8 mouse cellular contexts compared by ENCODE assay signal in genomic region chr7:143748041-143748868, GRCm38 (mm10). TPM values are rescaled to one million over a fixed set of nuclear protein-coding genes. Genes with fewer than 3 reads are reported as not detected.
DNase-seq lines count a peak whose midpoint lies in the region; ATAC-seq and TF ChIP-seq lines count a peak whose summit lies in the region.

No protein-coding gene starts in this region.

- H3K27me3 ChIP-seq in forebrain, embryonic 13.5 days = peaks cover 5% of the 10 kb centered on the region; the same call in 1 of the 2 replicates
- 0 out of 2 replicates have a peak, but pooled peaks cover 3% of the 10 kb centered on the region for H3K27me3 ChIP-seq in liver, postnatal 0 days (ENCODE audit: insufficient read depth, low read length)

- TF ChIP-seq CTCF in liver, postnatal 0 days (IDR thresholded peaks at IDR 0.05; ENCODE audit: low read depth) = peak; percentile 88

- ATAC-seq in CD4-positive, CD25-positive, alpha-beta regulatory T cell, adult 4 months = peak; percentile 98
- peak; percentile 93 for ATAC-seq in forebrain, embryonic 13.5 days
- peak; percentile 63 for ATAC-seq in liver, postnatal 0 days
- ATAC-seq in neutrophil, adult 5-6 weeks (ENCODE audit: extremely low read depth, insufficient number of reproducible peaks, low FRiP score, poor library complexity, severe bottlenecking) = peak; percentile 71; the same call in 1 of the 2 replicates

- H3K27ac ChIP-seq in forebrain, embryonic 13.5 days = peak overlapping the region; percentile 61
- no peak overlapping the region for H3K27ac ChIP-seq in liver, postnatal 0 days (ENCODE audit: low read depth)

- no peak overlapping the region; the same call in 1 of the 2 replicates for H3K4me3 ChIP-seq in forebrain, embryonic 13.5 days
- H3K4me3 ChIP-seq in liver, postnatal 0 days (ENCODE audit: low read depth, low read length) = no peak overlapping the region

- DNase-seq in c-Kit-positive CD71-positive TER-119-negative erythroid progenitor cells, embryonic 14.5 days (ENCODE audit: low read depth) = peak; percentile 46
- peak; percentile 93 to 96 for DNase-seq in heart, postnatal 10 days
- peak; percentile 95 to 96 for DNase-seq in kidney, postnatal 4 days
- DNase-seq in liver, postnatal 0 days = peak; percentile 86
- peak; percentile 73 for DNase-seq in testis, postnatal 14 days (ENCODE audit: low spot score)

- peaks cover 14% of the 10 kb centered on the region for H3K4me1 ChIP-seq in forebrain, embryonic 13.5 days
- 0 out of 2 replicates have a peak, but pooled peaks cover 3% of the 10 kb centered on the region for H3K4me1 ChIP-seq in liver, postnatal 0 days (ENCODE audit: insufficient read depth)

- WGBS in forebrain, embryonic 13.5 days = 3% methylated on average over 16 of the region's 16 CpGs
- 8% methylated on average over 15 of the region's 16 CpGs for WGBS in liver, postnatal 0 days (ENCODE audit: insufficient replicate concordance)

- no peaks in the 10 kb centered on the region for H3K9me3 ChIP-seq in forebrain, embryonic 13.5 days (replicated peaks)
- no peaks in the 10 kb centered on the region for H3K9me3 ChIP-seq in liver, postnatal 0 days (ENCODE audit: low read length)

- no peak for TF ChIP-seq EP300 in liver, postnatal 0 days (IDR thresholded peaks at IDR 0.05; ENCODE audit: low read depth)

- intact Hi-C loops in heart, postnatal 10 days (cut with DNase I) = loop anchor here (1.0 to 2.0 kb wide), 2 partner anchors 42 to 163 kb away; no protein-coding TSS in a partner anchor

- no peaks in the 10 kb centered on the region for H3K36me3 ChIP-seq in forebrain, embryonic 13.5 days (ENCODE audit: poor library complexity, severe bottlenecking)
- no peaks in the 10 kb centered on the region for H3K36me3 ChIP-seq in liver, postnatal 0 days (replicated peaks; ENCODE audit: insufficient read depth, low read length)

- H3K4me2 ChIP-seq in forebrain, embryonic 13.5 days = peak overlapping the region; percentile 46
- no peak overlapping the region for H3K4me2 ChIP-seq in liver, postnatal 0 days (ENCODE audit: low read depth, low read length)

- peak overlapping the region; percentile 51 for H3K9ac ChIP-seq in forebrain, embryonic 13.5 days
- no peak overlapping the region for H3K9ac ChIP-seq in liver, postnatal 0 days (replicated peaks)

RNA-seq across cellular contexts. Expression of gene Osbpl5, which starts 8.5 kb away (rescaled TPM):
- 10 to 100 TPM; 17.2 to 31.0 TPM for polyA plus RNA-seq in CD4-positive, CD25-positive, alpha-beta regulatory T cell, adult 4 months (2017; shearing (Covaris generic))
- 21.6 and 22.6 TPM in 2 replicates for polyA plus RNA-seq in forebrain, embryonic 13.5 days (2015; fragmentation: Nextera tagmentation; extraction: Ambion mirVana)
- 10 to 100 TPM; 28.7 to 32.2 TPM for total RNA-seq in heart, postnatal 10 days (2021)
- polyA plus RNA-seq in liver, postnatal 0 days (2015; fragmentation: Nextera tagmentation; extraction: Ambion mirVana) = 1.4 and 1.6 TPM in 2 replicates
- total RNA-seq in neutrophil, adult 5-6 weeks (2017) = 27.0 and 36.1 TPM in 2 replicates

RNA-seq across cellular contexts. Expression of gene Mrgprg, which starts 18.5 kb away (rescaled TPM):
- not detected for polyA plus RNA-seq in CD4-positive, CD25-positive, alpha-beta regulatory T cell, adult 4 months (2017; shearing (Covaris generic))
- polyA plus RNA-seq in forebrain, embryonic 13.5 days (2015; fragmentation: Nextera tagmentation; extraction: Ambion mirVana) = not detected in 2 replicates
- not detected for total RNA-seq in heart, postnatal 10 days (2021)
- polyA plus RNA-seq in liver, postnatal 0 days (2015; fragmentation: Nextera tagmentation; extraction: Ambion mirVana) = not detected in 2 replicates
- not detected in 2 replicates for total RNA-seq in neutrophil, adult 5-6 weeks (2017)

RNA-seq across cellular contexts. Expression of gene Mrgpre, which starts 36.0 kb away (rescaled TPM):
- polyA plus RNA-seq in CD4-positive, CD25-positive, alpha-beta regulatory T cell, adult 4 months (2017; shearing (Covaris generic)) = 10 to 100 TPM in 1 of 2 experiments, 1 to 10 TPM in 1; 5.7 to 11.7 TPM
- 1.8 and 1.9 TPM in 2 replicates for polyA plus RNA-seq in forebrain, embryonic 13.5 days (2015; fragmentation: Nextera tagmentation; extraction: Ambion mirVana)
- 1 to 10 TPM; 1.8 to 2.3 TPM for total RNA-seq in heart, postnatal 10 days (2021)
- 0.08 and 0.15 TPM in 2 replicates for polyA plus RNA-seq in liver, postnatal 0 days (2015; fragmentation: Nextera tagmentation; extraction: Ambion mirVana)
- total RNA-seq in neutrophil, adult 5-6 weeks (2017) = 2.7 and 3.8 TPM in 2 replicates
